ENCODE assay signal across 21 mouse cellular contexts in the genomic region with DNA sequence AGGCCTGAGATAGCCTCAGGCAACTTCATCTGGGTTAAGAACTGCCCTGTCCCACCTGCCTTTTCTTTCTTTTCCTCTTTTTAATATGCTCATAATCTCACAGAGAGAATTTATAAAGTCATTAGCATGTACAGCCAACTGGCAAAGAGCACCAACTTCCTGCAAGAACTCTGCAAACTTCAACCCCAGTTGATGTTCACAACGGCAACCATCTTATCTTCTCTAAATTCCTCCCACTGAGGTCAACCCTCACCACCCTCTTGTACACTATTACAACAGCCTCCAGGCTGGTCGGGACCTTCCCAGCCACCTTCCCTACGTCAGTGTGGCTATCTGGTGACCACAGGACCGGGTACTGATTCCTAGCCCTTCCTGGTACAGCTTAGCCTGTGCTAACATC.
"Had no signal": no experiment of that assay in that cellular context is flagged by ENCODE, and none has a peak within 500 bp of the region (broad histone marks: within the 10 kb centered on the region; RNA-seq: fewer than 3 reads in every experiment).

No protein-coding gene starts in this region.

- H3K9ac ChIP-seq: liver, embryonic 14.5 days; liver, postnatal 0 days; lung, embryonic 15.5 days; midbrain, embryonic 13.5 days; neural tube, embryonic 13.5 days; stomach, embryonic 15.5 days had no signal

- H3K4me3 ChIP-seq: layer of hippocampus, adult 2 months; lung, embryonic 15.5 days; midbrain, embryonic 10.5 days; midbrain, embryonic 13.5 days; myocyte; neural tube, embryonic 13.5 days; stomach, embryonic 15.5 days had no signal

- H3K27ac ChIP-seq: layer of hippocampus, adult 2 months; liver, embryonic 14.5 days; lung, embryonic 15.5 days; midbrain, embryonic 13.5 days; neural tube, embryonic 13.5 days; stomach, embryonic 15.5 days had no signal

- DNase-seq: kidney, adult 18-20 months; kidney, adult 9 months; kidney, postnatal 14 days; kidney, postnatal 4 days; layer of hippocampus, adult 9-11 months; liver, postnatal 0 days; lung, postnatal 10 days; lung, postnatal 36 days; retina, postnatal 1 day; right cerebral cortex, postnatal 25 days; spleen, adult 18-20 months; thymus, postnatal 25 days had no signal

- H3K27me3 ChIP-seq: lung, embryonic 15.5 days; stomach, embryonic 15.5 days had no signal

- ATAC-seq: liver, postnatal 0 days; midbrain, embryonic 13.5 days; midbrain, embryonic 16.5 days had no signal

- H3K4me2 ChIP-seq: lung, embryonic 15.5 days; midbrain, embryonic 13.5 days; neural tube, embryonic 13.5 days; stomach, embryonic 15.5 days had no signal

- H3K9me3 ChIP-seq: lung, embryonic 15.5 days; midbrain, embryonic 10.5 days; midbrain, embryonic 13.5 days; neural tube, embryonic 13.5 days; stomach, embryonic 15.5 days had no signal

- H3K36me3 ChIP-seq: lung, embryonic 15.5 days; midbrain, embryonic 10.5 days; midbrain, embryonic 13.5 days; neural tube, embryonic 13.5 days; stomach, embryonic 15.5 days had no signal
